Mouse (Mus musculus): ENCODE measurements around the gene Avpi1.
"Not testable (repeated sequence)": the region's sequence is repeated elsewhere in the genome, so short reads cannot be mapped to it uniquely, and the experiment has no call there.

The Avpi1 gene

GRCm38 (mm10) chr19:42115783-42116335, 13.0 kb downstream of the Avpi1 start:
- no peak for DNase-seq (ENCODE audit: low read depth, low spot score)

- DNase-seq (ENCODE audit: low read depth, low spot score): no peak
These were observed 24.2 kb downstream of the Avpi1 start for GRCm38 (mm10) chr19:42104681-42105080.

GRCm38 (mm10) chr19:42099406-42099805, 29.5 kb downstream of the Avpi1 start:
- DNase-seq (ENCODE audit: low read depth, low spot score): no peak

- peak; percentile 41 for DNase-seq (ENCODE audit: low read depth, low spot score)
These were observed 38.2 kb downstream of the Avpi1 start for GRCm38 (mm10) chr19:42090637-42091141.

GRCm38 (mm10) chr19:42089748-42090595, 38.9 kb downstream of the Avpi1 start, which contains the start of gene Pi4k2a:
Pi4k2a (plus strand) TSS chr19:42090470.
- peak; percentile 100 for DNase-seq (ENCODE audit: low read depth, low spot score)

- peak; percentile 89 for DNase-seq (ENCODE audit: low read depth, low spot score)
These were observed 39.6 kb downstream of the Avpi1 start for GRCm38 (mm10) chr19:42089103-42089747.

- peak; percentile 92 for DNase-seq (ENCODE audit: low read depth, low spot score)
These were observed 42.7 kb downstream of the Avpi1 start, which contains the start of gene Morn4 for GRCm38 (mm10) chr19:42086166-42086565. Morn4 (minus strand) TSS chr19:42086357.

GRCm38 (mm10) chr19:42085690-42086089, 43.2 kb downstream of the Avpi1 start:
- DNase-seq (ENCODE audit: low read depth, low spot score): no peak

GRCm38 (mm10) chr19:42081613-42082012, 47.2 kb downstream of the Avpi1 start:
- DNase-seq (ENCODE audit: low read depth, low spot score): not testable (repeated sequence)

GRCm38 (mm10) chr19:42080469-42080868, 48.4 kb downstream of the Avpi1 start:
- no peak for DNase-seq (ENCODE audit: low read depth, low spot score)

- DNase-seq (ENCODE audit: low read depth, low spot score): no peak
These were observed 48.9 kb downstream of the Avpi1 start for GRCm38 (mm10) chr19:42079950-42080349.

- no peak for DNase-seq (ENCODE audit: low read depth, low spot score)
These were observed 49.9 kb downstream of the Avpi1 start for GRCm38 (mm10) chr19:42079006-42079405.

- no peak for DNase-seq (ENCODE audit: low read depth, low spot score)
These were observed 50.3 kb downstream of the Avpi1 start for GRCm38 (mm10) chr19:42078566-42078965.

- no peak for DNase-seq (ENCODE audit: low read depth, low spot score)
These were observed 52.9 kb downstream of the Avpi1 start for GRCm38 (mm10) chr19:42075992-42076391.

- no peak for DNase-seq (ENCODE audit: low read depth, low spot score)
These were observed 53.8 kb downstream of the Avpi1 start for GRCm38 (mm10) chr19:42075051-42075450.
